In genomic region chr3:102012076-102012610, GRCm38 (mm10) we compare ENCODE assay signal across 8 mouse cellular contexts. TPM values are rescaled to one million over a fixed set of nuclear protein-coding genes. Genes with fewer than 3 reads are reported as not detected.
DNase-seq lines count a peak whose midpoint lies in the region; ATAC-seq lines count a peak whose summit lies in the region.
"Had no signal": no experiment of that assay in that cellular context is flagged by ENCODE, and none has a peak within 500 bp of the region (broad histone marks: within the 10 kb centered on the region; RNA-seq: fewer than 3 reads in every experiment).

No protein-coding gene starts in this region.

- DNase-seq in lung, adult 18-20 months: no peak
- peak; percentile 32 for DNase-seq in embryonic facial prominence, embryonic 11.5 days (ENCODE audit: low spot score)
- DNase-seq in left cerebral cortex, postnatal 10 days (ENCODE audit: extremely low spot score in 1 of 2, low spot score in 2 of 2): no peak

- intact Hi-C loops in left cerebral cortex, postnatal 10 days (cut with DNase I): no loop called here

- 0 out of 2 replicates have a peak, but pooled peaks have one; percentile 2 for ATAC-seq in lung, embryonic 16.5 days (ENCODE audit: low read depth)
- ATAC-seq in embryonic facial prominence, embryonic 11.5 days (replicated peaks; ENCODE audit: insufficient number of reproducible peaks, low FRiP score, low TSS enrichment, low read depth): peak; percentile 49; the same call in 1 of the 2 replicates
- ATAC-seq in intestine, embryonic 16.5 days: 0 out of 2 replicates have a peak, but pooled peaks have one; percentile 13
- ATAC-seq in stomach, embryonic 15.5 days (ENCODE audit: insufficient read depth, low FRiP score, low read depth): no peak
- ATAC-seq in megakaryocyte-erythroid progenitor cell, adult 5-6 weeks (replicated peaks; ENCODE audit: low FRiP score, low TSS enrichment, poor library complexity, severe bottlenecking): no peak

- 12% methylated on average over 23 of the region's 23 CpGs for whole genome bisulfite sequencing in lung, embryonic 16.5 days
- WGBS in embryonic facial prominence, embryonic 11.5 days: 3% methylated on average over 23 of the region's 23 CpGs
- WGBS in intestine, embryonic 16.5 days: 6% methylated on average over 23 of the region's 23 CpGs
- 6% methylated on average over 23 of the region's 23 CpGs for WGBS in stomach, embryonic 15.5 days

- H3K9me3 ChIP-seq in lung, embryonic 16.5 days (ENCODE audit: control insufficient read depth, low read length): no peaks in the 10 kb centered on the region
- no peaks in the 10 kb centered on the region for H3K9me3 ChIP-seq in embryonic facial prominence, embryonic 11.5 days (replicated peaks; ENCODE audit: control insufficient read depth, low read length)
- H3K9me3 ChIP-seq in intestine, embryonic 16.5 days (ENCODE audit: control insufficient read depth, low read length): no peaks in the 10 kb centered on the region
- H3K9me3 ChIP-seq in stomach, embryonic 15.5 days: no peaks in the 10 kb centered on the region

- peak overlapping the region; percentile 43; the same call in 1 of the 2 replicates for H3K9ac ChIP-seq in lung, embryonic 16.5 days (ENCODE audit: low read length)
- H3K9ac ChIP-seq in embryonic facial prominence, embryonic 11.5 days (replicated peaks; ENCODE audit: low read length): peak overlapping the region; percentile 58
- 0 out of 2 replicates have a peak overlapping the region, but pooled peaks have one; percentile 11 for H3K9ac ChIP-seq in intestine, embryonic 16.5 days (ENCODE audit: low read depth, low read length)
- H3K9ac ChIP-seq in stomach, embryonic 15.5 days: no peak overlapping the region

- peak overlapping the region; percentile 35 for H3K4me3 ChIP-seq in lung, embryonic 16.5 days (ENCODE audit: low read length)
- H3K4me3 ChIP-seq in embryonic facial prominence, embryonic 11.5 days (ENCODE audit: low read depth, low read length): peak overlapping the region; percentile 21
- H3K4me3 ChIP-seq in intestine, embryonic 16.5 days (ENCODE audit: low read length): peak overlapping the region; percentile 41
- H3K4me3 ChIP-seq in stomach, embryonic 15.5 days (replicated peaks): peak overlapping the region; percentile 32

- H3K4me1 ChIP-seq in lung, embryonic 16.5 days (replicated peaks; ENCODE audit: control insufficient read depth, insufficient read depth, low read length): peaks cover 12% of the 10 kb centered on the region
- H3K4me1 ChIP-seq in embryonic facial prominence, embryonic 11.5 days (ENCODE audit: control insufficient read depth, insufficient read depth, low read length): peaks cover 6% of the 10 kb centered on the region; the same call in 1 of the 2 replicates
- H3K4me1 ChIP-seq in intestine, embryonic 16.5 days (ENCODE audit: control insufficient read depth, insufficient read depth, low read length): peaks cover 19% of the 10 kb centered on the region
- peaks cover 19% of the 10 kb centered on the region for H3K4me1 ChIP-seq in stomach, embryonic 15.5 days

- H3K4me2 ChIP-seq in lung, embryonic 16.5 days (ENCODE audit: low read depth, low read length): peak overlapping the region; percentile 59
- peak overlapping the region; percentile 49 for H3K4me2 ChIP-seq in embryonic facial prominence, embryonic 11.5 days (ENCODE audit: low read depth, low read length)
- peak overlapping the region; percentile 56 for H3K4me2 ChIP-seq in intestine, embryonic 16.5 days (ENCODE audit: low read depth, low read length)
- peak overlapping the region; percentile 60 for H3K4me2 ChIP-seq in stomach, embryonic 15.5 days

- H3K27ac ChIP-seq in lung, embryonic 16.5 days (ENCODE audit: low read length): no peak overlapping the region
- H3K27ac ChIP-seq in embryonic facial prominence, embryonic 11.5 days (replicated peaks; ENCODE audit: low read depth, low read length): peak overlapping the region; percentile 59
- no peak overlapping the region for H3K27ac ChIP-seq in intestine, embryonic 16.5 days (ENCODE audit: low read length)
- H3K27ac ChIP-seq in stomach, embryonic 15.5 days: no peak overlapping the region

- peaks cover 73% of the 10 kb centered on the region for H3K27me3 ChIP-seq in lung, embryonic 16.5 days (ENCODE audit: control insufficient read depth, insufficient read depth, low read depth, low read length)
- H3K27me3 ChIP-seq in embryonic facial prominence, embryonic 11.5 days (ENCODE audit: control insufficient read depth, insufficient read depth, low read length): peaks cover 26% of the 10 kb centered on the region
- H3K27me3 ChIP-seq in intestine, embryonic 16.5 days (replicated peaks; ENCODE audit: control insufficient read depth, insufficient read depth, low read length): peaks cover 62% of the 10 kb centered on the region
- H3K27me3 ChIP-seq in stomach, embryonic 15.5 days (replicated peaks): peaks cover 63% of the 10 kb centered on the region

- H3K36me3 ChIP-seq in lung, embryonic 16.5 days (ENCODE audit: control insufficient read depth, insufficient read depth, low read length): no peaks in the 10 kb centered on the region
- no peaks in the 10 kb centered on the region for H3K36me3 ChIP-seq in embryonic facial prominence, embryonic 11.5 days (replicated peaks; ENCODE audit: control insufficient read depth, insufficient read depth, low read depth, low read length)
- H3K36me3 ChIP-seq in intestine, embryonic 16.5 days (ENCODE audit: control insufficient read depth, insufficient read depth, low read length): no peaks in the 10 kb centered on the region
- H3K36me3 ChIP-seq in stomach, embryonic 15.5 days: no peaks in the 10 kb centered on the region

RNA-seq across cellular contexts. Expression of gene Nhlh2, which starts 2.3 kb away (rescaled TPM):
- not detected in 2 replicates for polyA plus RNA-seq in lung, embryonic 16.5 days (2015; fragmentation: Nextera tagmentation; extraction: Ambion mirVana)
- 21.6 and 31.0 TPM in 2 replicates for polyA plus RNA-seq in embryonic facial prominence, embryonic 11.5 days (2014; fragmentation: Nextera tagmentation; extraction: Ambion mirVana)
- 0.09 TPM in 1 of 2 replicates, not detected in the other for polyA plus RNA-seq in intestine, embryonic 16.5 days (2015; fragmentation: Nextera tagmentation; extraction: Ambion mirVana)
- polyA plus RNA-seq in stomach, embryonic 15.5 days (2015; fragmentation: Nextera tagmentation; extraction: Ambion mirVana): 0.05 and 0.10 TPM in 2 replicates
- total RNA-seq in megakaryocyte-erythroid progenitor cell, adult 5-6 weeks (2014; fragmentation: Nextera tagmentation): not detected in 2 replicates
- not detected in 2 replicates for total RNA-seq in megakaryocyte-erythroid progenitor cell, adult 5-6 weeks (2017)
- under 1 TPM; 0.71 to 0.86 TPM for total RNA-seq in left cerebral cortex, postnatal 10 days (2021)
- polyA plus RNA-seq: testis, adult 2 months had no signal

Comparison
In these comparisons a context has a peak if more than half of its experiments do, and no peak if none do; other contexts are left out.
1. ATAC-seq: peak in lung, embryonic 16.5 days (single experiment), embryonic facial prominence, embryonic 11.5 days (single experiment) and intestine, embryonic 16.5 days (single experiment); none in stomach, embryonic 15.5 days (single experiment) and megakaryocyte-erythroid progenitor cell, adult 5-6 weeks (single experiment).
2. RNA of gene Nhlh2, which starts 2.3 kb away (polyA plus RNA-seq): 21.6 to 31.0 TPM in embryonic facial prominence, embryonic 11.5 days; 0.05 to 0.10 TPM in stomach, embryonic 15.5 days, 0.09 TPM in intestine, embryonic 16.5 days and not detected in lung, embryonic 16.5 days; every median in the first group is over 10 times any median in the second.
3. Peak in every context shown above with its lines, with median percentiles within 50 percentile points of each other: H3K4me2 ChIP-seq and H3K4me3 ChIP-seq.